Mouse (Mus musculus): ENCODE measurements at regions not wholly inside any gene's neighbourhood (a gene's known extent, or its start where the extent isn't known, plus 50 kb on each side); places are given as distances from the start of the nearest gene placed in this dataset.
"Not testable (repeated sequence)": the region's sequence is repeated elsewhere in the genome, so short reads cannot be mapped to it uniquely, and the experiment has no call there.

GRCm38 (mm10) chr12:112299089-112299488 is 153.1 kb downstream of the Kif26a start:
- no peak for DNase-seq

GRCm38 (mm10) chr12:112299603-112300002 is 153.6 kb downstream of the Kif26a start:
- DNase-seq, result no peak

GRCm38 (mm10) chr12:112300125-112300524 is 154.1 kb downstream of the Kif26a start:
- DNase-seq, result no peak

- DNase-seq, result no peak
Observed at GRCm38 (mm10) chr12:112301411-112301891, 155.4 kb downstream of the Kif26a start.

GRCm38 (mm10) chr12:112301929-112302328 is 155.9 kb downstream of the Kif26a start:
- no peak for DNase-seq

GRCm38 (mm10) chr12:112306208-112306607 is 160.2 kb downstream of the Kif26a start:
- no peak for DNase-seq

GRCm38 (mm10) chr12:112308016-112308415 is 162.0 kb downstream of the Kif26a start:
- DNase-seq, result no peak

GRCm38 (mm10) chr12:112309096-112309495 is 163.1 kb downstream of the Kif26a start:
- not testable (repeated sequence) for DNase-seq

- no peak for DNase-seq
Observed at GRCm38 (mm10) chr12:112309781-112310180, 163.8 kb downstream of the Kif26a start.

GRCm38 (mm10) chr12:112310661-112311060 is 164.7 kb downstream of the Kif26a start:
- DNase-seq, result no peak

GRCm38 (mm10) chr12:112314781-112315180 is 168.8 kb downstream of the Kif26a start:
- DNase-seq, result no peak

GRCm38 (mm10) chr12:112317191-112317590 is 171.2 kb downstream of the Kif26a start:
- DNase-seq, result no peak

GRCm38 (mm10) chr12:112318461-112318860 is 170.8 kb upstream of the A530016L24Rik start:
- no peak for DNase-seq

GRCm38 (mm10) chr12:112322196-112322595 is 167.1 kb upstream of the A530016L24Rik start:
- DNase-seq, result no peak

GRCm38 (mm10) chr12:112327411-112327810 is 161.8 kb upstream of the A530016L24Rik start:
- DNase-seq, result no peak

- DNase-seq, result no peak
Observed at GRCm38 (mm10) chr12:112328809-112329575, 160.3 kb upstream of the A530016L24Rik start.

- peak; percentile 82 for DNase-seq
Observed at GRCm38 (mm10) chr12:112329701-112330301, 159.4 kb upstream of the A530016L24Rik start.

- no peak for DNase-seq
Observed at GRCm38 (mm10) chr12:112330557-112330956, 158.7 kb upstream of the A530016L24Rik start.

- no peak for DNase-seq
Observed at GRCm38 (mm10) chr12:112331061-112331460, 158.2 kb upstream of the A530016L24Rik start.

GRCm38 (mm10) chr12:112333125-112334079 is 155.8 kb upstream of the A530016L24Rik start:
- DNase-seq, result no peak

- no peak for DNase-seq
Observed at GRCm38 (mm10) chr12:112334106-112334855, 155.0 kb upstream of the A530016L24Rik start.

- DNase-seq, result no peak
Observed at GRCm38 (mm10) chr12:112335641-112336040, 153.6 kb upstream of the A530016L24Rik start.
